Mouse (Mus musculus): Measurements from ENCODE around the gene Otop1. TPM values are rescaled to one million over a fixed set of nuclear protein-coding genes. Genes with fewer than 3 reads are reported as not detected.

The Otop1 gene
- polyA plus RNA-seq, 1 experiment from 2014 or later: not detected

DNA sequence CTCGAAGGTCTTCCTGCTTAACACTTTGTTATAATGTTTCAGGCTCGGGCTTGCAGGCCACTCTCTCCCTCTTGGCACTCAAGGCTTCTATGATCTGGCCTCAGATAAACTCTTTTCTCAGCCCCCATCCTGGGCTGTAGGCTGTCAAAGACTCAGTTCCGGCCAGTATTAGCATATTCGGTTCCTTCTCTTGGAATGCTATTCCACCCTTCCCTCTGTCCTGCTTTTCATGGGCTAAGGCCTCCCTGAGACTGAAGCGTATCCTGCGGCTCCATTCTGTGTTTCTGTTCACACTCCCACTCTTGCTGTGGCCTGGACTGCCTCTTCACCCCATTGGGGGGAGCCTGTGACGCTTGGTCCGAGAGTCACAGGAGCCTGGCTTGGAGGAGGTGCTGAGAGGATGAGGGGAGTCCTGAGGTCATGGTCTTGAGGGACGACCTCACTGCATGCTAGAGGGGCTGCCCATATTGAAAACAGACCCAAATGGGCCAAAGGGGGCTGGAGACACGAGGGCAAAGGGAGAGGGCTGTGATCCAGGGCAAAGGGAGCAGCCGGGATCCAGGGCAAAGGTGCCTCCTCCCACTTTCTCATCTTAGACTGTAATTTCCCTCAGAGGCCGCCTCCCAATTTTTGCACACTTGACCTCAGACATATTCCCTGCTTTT, 2.3 kb downstream of the Otop1 start:
- 16% methylated on average over 12 of the region's 12 CpGs for WGBS

DNA sequence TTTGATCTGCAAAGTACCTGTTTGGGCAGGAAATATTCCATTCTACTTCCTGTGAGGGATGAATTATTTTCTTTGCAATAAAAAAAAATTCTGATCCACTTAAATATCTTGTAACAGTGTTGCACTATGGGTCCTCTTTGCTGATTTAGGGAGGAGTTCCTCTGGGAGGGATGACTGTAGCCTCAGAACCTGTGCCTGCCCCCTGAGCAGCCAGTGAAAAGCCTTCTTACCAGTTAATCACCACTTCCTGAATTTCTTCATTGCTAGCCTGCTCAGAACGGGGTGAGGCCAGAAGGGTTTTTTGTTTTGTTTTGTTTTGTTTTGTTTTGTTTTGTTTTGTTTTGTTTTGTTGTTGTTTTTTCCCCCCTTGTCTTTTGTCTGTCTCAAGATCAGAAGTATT, 4.3 kb downstream of the Otop1 start:
- no peak overlapping the region for H3K9ac ChIP-seq (ENCODE audit: low read length)
- ATAC-seq (ENCODE audit: insufficient read depth, low FRiP score, low TSS enrichment) (no peak), DNase-seq (ENCODE audit: low spot score) (no peak)
- no peak overlapping the region for H3K4me2 ChIP-seq (ENCODE audit: low read depth)
- no peak overlapping the region for H3K27ac ChIP-seq (ENCODE audit: low read depth, low read length)
- H3K9me3 ChIP-seq (ENCODE audit: control insufficient read depth, low read length): no peaks in the 10 kb centered on the region
- 0 out of 2 replicates have a peak, but pooled peaks cover 6% of the 10 kb centered on the region for H3K4me1 ChIP-seq (ENCODE audit: control insufficient read depth, insufficient read depth, low read length)
- H3K4me3 ChIP-seq (ENCODE audit: low read depth, low read length): no peak overlapping the region
- 45% methylated on average over 1 of the region's 1 CpGs for WGBS
- peaks cover 40% of the 10 kb centered on the region for H3K27me3 ChIP-seq (ENCODE audit: control insufficient read depth, insufficient read depth, low read length)
- no peaks in the 10 kb centered on the region for H3K36me3 ChIP-seq (ENCODE audit: control insufficient read depth, insufficient read depth, low read length)

More for the DNA sequence above, 2.3 kb downstream of the Otop1 start:
- no peaks in the 10 kb centered on the region for H3K9me3 ChIP-seq (ENCODE audit: control insufficient read depth, low read length)
- no peaks in the 10 kb centered on the region for H3K36me3 ChIP-seq (ENCODE audit: control insufficient read depth, insufficient read depth, low read length)
- no peak overlapping the region for H3K9ac ChIP-seq (ENCODE audit: low read length)
- H3K27me3 ChIP-seq (ENCODE audit: control insufficient read depth, insufficient read depth, low read length): peaks cover 49% of the 10 kb centered on the region
- no peak overlapping the region for H3K4me3 ChIP-seq (ENCODE audit: low read depth, low read length)
- H3K27ac ChIP-seq (ENCODE audit: low read depth, low read length): no peak overlapping the region
- DNase-seq (ENCODE audit: low spot score): no peak
- peak overlapping the region; percentile 29; the same call in 1 of the 2 replicates for H3K4me2 ChIP-seq (ENCODE audit: low read depth)
- 0 out of 2 replicates have a peak, but pooled peaks cover 6% of the 10 kb centered on the region for H3K4me1 ChIP-seq (ENCODE audit: control insufficient read depth, insufficient read depth, low read length)
- no peak for ATAC-seq (ENCODE audit: insufficient read depth, low FRiP score, low TSS enrichment)

- 70% methylated on average over 9 of the region's 9 CpGs for WGBS
- DNase-seq (ENCODE audit: low spot score) (no peak), ATAC-seq (ENCODE audit: insufficient read depth, low FRiP score, low TSS enrichment) (no peak)
- Histone ChIP-seq H3K4me2 (ENCODE audit: low read depth) (no peak overlapping the region), H3K36me3 (ENCODE audit: control insufficient read depth, insufficient read depth, low read length) (no peaks in the 10 kb centered on the region), H3K9me3 (ENCODE audit: control insufficient read depth, low read length) (no peaks in the 10 kb centered on the region), H3K27ac (ENCODE audit: low read depth, low read length) (no peak overlapping the region), H3K4me1 (ENCODE audit: control insufficient read depth, insufficient read depth, low read length) (no peaks in the 10 kb centered on the region), H3K27me3 (ENCODE audit: control insufficient read depth, insufficient read depth, low read length) (no peaks in the 10 kb centered on the region), H3K4me3 (ENCODE audit: low read depth, low read length) (no peak overlapping the region), H3K9ac (ENCODE audit: low read length) (no peak overlapping the region)
Observed at GRCm38 (mm10) chr5:38285724-38286123, 10.0 kb downstream of the Otop1 start.

GRCm38 (mm10) chr5:38288476-38288875, 12.7 kb downstream of the Otop1 start:
- H3K27me3 ChIP-seq (ENCODE audit: control insufficient read depth, insufficient read depth, low read length): no peaks in the 10 kb centered on the region
- H3K4me3 ChIP-seq (ENCODE audit: low read depth, low read length): no peak overlapping the region
- ATAC-seq (ENCODE audit: insufficient read depth, low FRiP score, low TSS enrichment): no peak
- H3K9ac ChIP-seq (ENCODE audit: low read length): no peak overlapping the region
- 82% methylated on average over 3 of the region's 3 CpGs for WGBS
- no peak overlapping the region for H3K4me2 ChIP-seq (ENCODE audit: low read depth)
- DNase-seq (ENCODE audit: low spot score): no peak
- H3K36me3 ChIP-seq (ENCODE audit: control insufficient read depth, insufficient read depth, low read length): no peaks in the 10 kb centered on the region
- no peaks in the 10 kb centered on the region for H3K4me1 ChIP-seq (ENCODE audit: control insufficient read depth, insufficient read depth, low read length)
- H3K27ac ChIP-seq (ENCODE audit: low read depth, low read length): no peak overlapping the region
- H3K9me3 ChIP-seq (ENCODE audit: control insufficient read depth, low read length): no peaks in the 10 kb centered on the region

DNA sequence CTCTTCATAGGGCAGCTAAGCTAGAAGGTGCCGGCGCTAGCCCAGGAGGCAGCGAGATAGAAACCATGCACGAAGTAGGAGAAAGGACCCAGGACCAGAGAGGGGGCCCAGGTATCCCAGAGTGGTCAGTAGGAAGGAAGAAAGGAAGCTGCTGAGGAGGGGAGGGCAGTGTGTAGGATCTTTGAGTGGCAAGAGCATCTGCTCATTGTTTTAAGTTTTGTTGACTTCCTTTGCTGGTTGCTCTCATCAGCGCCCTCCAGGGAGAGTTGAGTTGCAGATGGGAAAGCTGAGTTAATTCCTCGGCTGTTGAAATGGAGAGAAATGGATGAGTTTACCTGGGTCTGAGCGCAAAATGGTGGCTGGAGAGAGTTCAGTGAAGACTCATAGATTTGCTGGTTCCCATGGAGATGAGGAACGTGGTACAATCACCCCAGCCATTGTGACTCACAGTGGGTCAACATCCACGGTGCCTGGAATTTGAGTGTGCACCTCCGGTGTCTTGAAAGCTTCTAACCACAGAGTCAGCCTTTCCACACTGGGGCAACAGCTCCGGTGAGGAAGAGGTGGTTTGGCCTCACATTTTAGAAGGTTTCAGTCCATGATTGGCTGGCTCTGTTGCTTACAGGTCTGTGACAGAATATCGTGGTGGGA, 26.1 kb downstream of the Otop1 start:
- WGBS: 89% methylated on average over 12 of the region's 12 CpGs

DNA sequence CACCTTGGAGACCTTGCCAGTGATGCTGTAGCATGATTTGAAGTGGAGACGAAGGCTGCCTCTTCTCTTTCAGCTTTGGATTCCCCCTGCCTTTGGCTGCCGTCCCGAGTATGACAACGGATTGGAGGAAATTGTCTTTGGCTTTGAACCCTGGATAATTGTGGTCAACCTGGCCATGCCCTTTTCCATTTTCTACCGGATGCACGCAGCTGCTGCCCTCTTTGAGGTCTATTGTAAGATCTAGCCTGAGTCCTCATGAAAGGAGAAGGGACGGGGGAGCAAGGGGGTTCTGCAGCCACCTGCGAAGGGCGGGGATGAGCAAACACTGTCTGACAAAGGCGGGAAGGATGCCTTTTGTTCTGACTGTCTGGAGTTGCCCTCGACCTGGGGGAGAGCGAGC, 26.9 kb downstream of the Otop1 start:
- H3K4me1 ChIP-seq (ENCODE audit: control insufficient read depth, insufficient read depth, low read length): no peaks in the 10 kb centered on the region
- H3K9ac ChIP-seq (ENCODE audit: low read length): no peak overlapping the region
- H3K4me3 ChIP-seq (ENCODE audit: low read depth, low read length): no peak overlapping the region
- DNase-seq (ENCODE audit: low spot score): no peak
- WGBS: 27% methylated on average over 12 of the region's 12 CpGs
- H3K9me3 ChIP-seq (ENCODE audit: control insufficient read depth, low read length): no peaks in the 10 kb centered on the region
- H3K36me3 ChIP-seq (ENCODE audit: control insufficient read depth, insufficient read depth, low read length): no peaks in the 10 kb centered on the region
- no peaks in the 10 kb centered on the region for H3K27me3 ChIP-seq (ENCODE audit: control insufficient read depth, insufficient read depth, low read length)
- H3K4me2 ChIP-seq (ENCODE audit: low read depth): no peak overlapping the region
- H3K27ac ChIP-seq (ENCODE audit: low read depth, low read length): no peak overlapping the region
- ATAC-seq (ENCODE audit: insufficient read depth, low FRiP score, low TSS enrichment): no peak

More for the DNA sequence above, 26.1 kb downstream of the Otop1 start:
- Histone ChIP-seq H3K4me2 (ENCODE audit: low read depth) (no peak overlapping the region), H3K4me3 (ENCODE audit: low read depth, low read length) (no peak overlapping the region), H3K27me3 (ENCODE audit: control insufficient read depth, insufficient read depth, low read length) (no peaks in the 10 kb centered on the region), H3K9ac (ENCODE audit: low read length) (no peak overlapping the region), H3K9me3 (ENCODE audit: control insufficient read depth, low read length) (no peaks in the 10 kb centered on the region), H3K4me1 (ENCODE audit: control insufficient read depth, insufficient read depth, low read length) (no peaks in the 10 kb centered on the region), H3K36me3 (ENCODE audit: control insufficient read depth, insufficient read depth, low read length) (no peaks in the 10 kb centered on the region), H3K27ac (ENCODE audit: low read depth, low read length) (no peak overlapping the region)
- DNase-seq (ENCODE audit: low spot score) (no peak), ATAC-seq (ENCODE audit: insufficient read depth, low FRiP score, low TSS enrichment) (no peak)

DNA sequence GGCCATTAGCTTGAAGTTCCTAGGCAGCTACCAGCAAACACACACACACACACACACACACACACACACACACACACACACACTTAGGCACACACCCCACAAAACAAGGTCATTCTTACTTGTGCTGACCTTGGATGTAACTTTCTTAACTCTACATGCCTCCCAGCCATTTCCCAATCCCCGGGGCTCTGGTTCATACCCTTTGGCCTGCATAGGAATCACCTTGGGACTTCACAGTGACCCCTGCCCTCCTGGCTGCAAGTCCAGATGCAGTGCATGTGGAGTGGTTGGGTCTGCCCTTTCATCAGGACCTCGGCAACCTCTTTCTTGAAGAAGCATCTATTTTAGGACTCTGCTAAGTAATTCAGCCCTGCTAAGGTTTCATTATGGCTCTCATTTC, 29.5 kb downstream of the Otop1 start:
- H3K27ac ChIP-seq (ENCODE audit: low read depth, low read length): no peak overlapping the region
- H3K36me3 ChIP-seq (ENCODE audit: control insufficient read depth, insufficient read depth, low read length): no peaks in the 10 kb centered on the region
- H3K4me2 ChIP-seq (ENCODE audit: low read depth): no peak overlapping the region
- H3K4me3 ChIP-seq (ENCODE audit: low read depth, low read length): no peak overlapping the region
- DNase-seq (ENCODE audit: low spot score) (no peak), ATAC-seq (ENCODE audit: insufficient read depth, low FRiP score, low TSS enrichment) (no peak)
- WGBS: 72% methylated on average over 2 of the region's 2 CpGs
- H3K4me1 ChIP-seq (ENCODE audit: control insufficient read depth, insufficient read depth, low read length): no peaks in the 10 kb centered on the region
- H3K9me3 ChIP-seq (ENCODE audit: control insufficient read depth, low read length): no peaks in the 10 kb centered on the region
- H3K9ac ChIP-seq (ENCODE audit: low read length): no peak overlapping the region
- H3K27me3 ChIP-seq (ENCODE audit: control insufficient read depth, insufficient read depth, low read length): no peaks in the 10 kb centered on the region

DNA sequence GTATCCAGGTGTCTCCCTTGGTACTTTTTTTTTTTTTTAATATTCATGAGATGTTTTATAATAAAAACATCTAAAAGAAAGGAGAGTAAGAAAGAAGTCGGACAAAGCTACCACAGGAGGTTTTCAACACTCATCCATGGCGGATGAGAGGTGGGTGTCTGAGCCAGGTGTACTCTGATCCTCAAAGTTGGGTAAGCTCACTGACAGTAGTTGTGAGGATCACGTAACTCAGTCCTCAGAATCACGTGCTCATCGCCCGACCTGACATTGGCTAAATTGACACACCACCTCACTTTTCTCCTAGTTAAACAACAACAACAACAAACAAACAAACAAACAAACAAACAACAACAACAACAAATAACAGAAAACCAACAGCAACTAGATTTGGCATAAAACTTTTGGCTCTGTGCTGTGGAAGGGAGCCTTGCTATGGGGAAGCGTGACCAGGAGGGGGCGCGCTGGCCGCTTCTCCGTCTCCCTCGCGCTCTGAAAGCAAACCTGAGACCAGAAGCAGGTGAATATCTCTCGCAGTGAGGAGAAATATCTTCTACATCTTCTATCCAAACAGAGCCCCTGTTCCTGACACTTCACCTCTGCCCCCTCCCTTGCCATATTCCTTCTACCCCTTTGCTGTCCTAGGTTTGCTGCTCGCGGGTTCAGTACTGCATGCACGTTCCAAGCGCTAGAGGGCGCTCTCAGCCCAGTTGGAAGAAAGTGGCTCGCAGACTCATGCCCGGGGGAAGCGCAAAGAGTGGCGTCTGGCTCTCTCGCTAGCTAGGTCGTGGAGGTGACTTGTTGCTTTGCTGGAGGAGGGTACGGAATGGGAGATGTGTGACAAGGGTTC, 31.7 kb downstream of the Otop1 start:
- DNase-seq (ENCODE audit: low spot score) (peak; percentile 93), ATAC-seq (ENCODE audit: insufficient read depth, low FRiP score, low TSS enrichment) (peak; percentile 78)
- H3K4me1 ChIP-seq (ENCODE audit: control insufficient read depth, insufficient read depth, low read length): no peaks in the 10 kb centered on the region
- H3K9me3 ChIP-seq (ENCODE audit: control insufficient read depth, low read length): no peaks in the 10 kb centered on the region
- H3K9ac ChIP-seq (ENCODE audit: low read length): no peak overlapping the region
- H3K4me3 ChIP-seq (ENCODE audit: low read depth, low read length): peak overlapping the region; percentile 24; the same call in 1 of the 2 replicates
- no peaks in the 10 kb centered on the region for H3K27me3 ChIP-seq (ENCODE audit: control insufficient read depth, insufficient read depth, low read length)
- 9% methylated on average over 26 of the region's 26 CpGs for WGBS
- H3K4me2 ChIP-seq (ENCODE audit: low read depth): peak overlapping the region; percentile 53
- H3K36me3 ChIP-seq (ENCODE audit: control insufficient read depth, insufficient read depth, low read length): no peaks in the 10 kb centered on the region
- no peak overlapping the region for H3K27ac ChIP-seq (ENCODE audit: low read depth, low read length)
